Mouse (Mus musculus) kidney, postnatal 25 days (tissue): ENCODE measurements at regions not wholly inside any gene's neighbourhood (a gene's known extent, or its start where the extent isn't known, plus 50 kb on each side); places are given as distances from the start of the nearest gene placed in this dataset.
A peak's percentile ranks its signal among the peaks of the same experiment; 100 is the strongest.

Experiments used
- DNase-seq, 2 experiments: peaks; one replicate each; pipeline ENCODE4 v3.0.0; 2021; ENCODE audit warnings: mixed read lengths in 2 of 2

DNA sequence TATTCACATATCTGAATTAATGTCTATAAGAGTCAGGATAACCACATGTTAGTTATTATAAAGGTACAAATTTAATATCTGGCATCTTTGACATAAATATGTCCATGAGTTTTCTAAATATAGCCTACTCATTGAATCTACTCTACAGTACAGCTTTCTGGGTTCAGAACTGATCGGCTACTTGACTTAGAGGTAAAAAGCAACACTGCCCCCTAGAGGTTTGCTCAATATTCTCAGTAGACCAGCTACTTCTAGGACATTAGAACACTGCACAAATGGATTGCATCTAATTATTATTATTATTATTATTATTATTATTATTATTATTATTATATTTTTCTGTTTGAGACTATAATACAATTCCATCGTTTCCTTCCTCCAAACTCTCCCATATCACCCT lies 418.8 kb upstream of the Tpm3-rs7 start:
- peak in 1 of 2 experiments; percentile 5 for DNase-seq

DNA sequence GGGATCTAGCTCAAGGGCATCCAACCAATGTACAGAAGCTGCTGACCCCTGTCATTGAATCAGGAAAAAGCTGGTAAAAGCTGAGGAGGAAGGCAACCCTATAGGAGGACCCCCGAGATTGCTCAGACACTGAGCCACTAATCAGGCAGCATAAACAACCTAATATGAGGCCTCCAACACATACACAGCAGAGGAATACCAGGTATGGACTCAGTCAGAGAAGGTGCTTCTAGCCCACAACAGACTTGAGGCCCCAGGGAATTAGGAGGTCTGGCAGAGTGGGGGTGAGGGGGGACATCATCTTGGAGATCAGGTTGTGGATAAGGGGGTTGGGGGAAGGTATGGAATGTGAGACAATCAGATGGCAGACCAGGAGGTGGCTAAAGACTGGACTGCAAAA lies 413.2 kb upstream of the Tpm3-rs7 start:
- no peak for DNase-seq

DNA sequence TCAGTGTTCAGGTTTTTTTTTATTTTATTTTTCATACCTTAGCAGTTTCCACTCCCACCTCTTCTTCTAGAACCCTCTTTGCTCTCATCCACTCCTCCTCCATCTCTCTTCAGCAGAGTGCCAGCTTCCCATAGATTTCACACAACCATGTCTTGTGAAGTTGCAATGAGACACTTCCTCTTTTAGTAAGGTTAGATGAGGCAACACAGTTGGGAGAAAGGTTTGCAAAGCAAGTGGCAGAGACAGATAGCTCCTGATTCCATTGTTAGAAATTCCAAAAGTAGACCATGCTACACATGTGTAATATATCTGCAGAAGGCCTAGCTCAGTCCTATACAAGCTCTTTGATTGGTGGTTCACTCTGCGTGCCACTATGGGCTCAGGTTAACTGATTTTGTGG lies 397.3 kb upstream of the Tpm3-rs7 start:
- DNase-seq: no peak
